Mouse (Mus musculus) adrenal gland, postnatal 0 days (tissue): ENCODE data around the gene Kansl2. TPM values are rescaled to one million over a fixed set of nuclear protein-coding genes. Genes with fewer than 3 reads are reported as not detected.

Experiments
- microRNA-seq: library from miRNA; unstranded; fragments of <30 nt; microRNA quantifications from one replicate; pipeline ENCODE4, GENCODE M21; 2016; ENCODE audit warnings: borderline replicate concordance; ENCODE audit not compliant: insufficient number of aligned reads
- polyA plus RNA-seq: library from polyadenylated mRNA; unstranded; fragments of >200 nt; fragmentation: Nextera tagmentation; extraction: Ambion mirVana; gene quantifications from 2 replicates; pipeline ENCODE4 v1.2.1, GENCODE M21; 2015

The Kansl2 gene
- polyA plus RNA-seq = 69.3 and 93.3 TPM in 2 replicates

GRCm38 (mm10) chr15:98533881-98534627 is at the start of gene Kansl2:
Gene Kansl2 (minus strand): TSS chr15:98534264.

GRCm38 (mm10) chr15:98570873-98571538 is 36.9 kb upstream of the Kansl2 start, which contains the start of the genes Ccnt1 and 4930415O20Rik:
Gene Ccnt1 (minus strand): TSS chr15:98570923.
Gene 4930415O20Rik (plus strand): TSS chr15:98571004.

GRCm38 (mm10) chr15:98492102-98492501 is 42.0 kb downstream of the Kansl2 start, which contains the start of gene Olfr279:
Gene Olfr279 (plus strand): TSS chr15:98492402.

GRCm38 (mm10) chr15:98482701-98483100 is 51.4 kb downstream of the Kansl2 start, which contains the start of gene Lalba:
Gene Lalba (minus strand): TSS chr15:98482721.

GRCm38 (mm10) chr15:98469596-98469995 is 64.5 kb downstream of the Kansl2 start, which contains the start of gene OR5BS1P:
Gene OR5BS1P (plus strand): TSS chr15:98469896.

Small RNA genes within 50 kb of the gene (microRNA-seq; reads per million reads assigned to microRNA genes)
- gene Mir1291 = not detected

Other genes starting within 250 kb of the Kansl2 start
- gene Zfp641, start 238.1 kb downstream of the Kansl2 start, polyA plus RNA-seq = 1.4 and 2.1 TPM in 2 replicates
- not detected in 2 replicates for gene Olfr285, start 216.9 kb downstream of the Kansl2 start, polyA plus RNA-seq
- gene Olfr284, start 193.3 kb downstream of the Kansl2 start, polyA plus RNA-seq = not detected in 2 replicates
- gene Olfr283, start 153.3 kb downstream of the Kansl2 start, polyA plus RNA-seq = not detected in 2 replicates
- gene Olfr282, start 103.0 kb downstream of the Kansl2 start, polyA plus RNA-seq = not detected in 2 replicates
- gene Olfr281, start 81.7 kb downstream of the Kansl2 start, polyA plus RNA-seq = not detected in 2 replicates
- gene OR5BS1P, start 64.4 kb downstream of the Kansl2 start, polyA plus RNA-seq = not detected in 2 replicates
- gene Lalba, start 51.5 kb downstream of the Kansl2 start, polyA plus RNA-seq = not detected in 2 replicates
- gene Olfr279, start 41.9 kb downstream of the Kansl2 start, polyA plus RNA-seq = not detected in 2 replicates
- 30.2 and 40.7 TPM in 2 replicates for gene Ccnt1, start 36.7 kb upstream of the Kansl2 start, polyA plus RNA-seq
- gene 4930415O20Rik, start 36.7 kb upstream of the Kansl2 start, polyA plus RNA-seq = not detected in 2 replicates
- gene Adcy6, start 75.8 kb upstream of the Kansl2 start, polyA plus RNA-seq = 7.4 and 10.2 TPM in 2 replicates
- 21.8 and 40.6 TPM in 2 replicates for gene Cacnb3, start 96.6 kb upstream of the Kansl2 start, polyA plus RNA-seq
- gene Ddx23, start 128.6 kb upstream of the Kansl2 start, polyA plus RNA-seq = 6.7 and 14.4 TPM in 2 replicates
- gene Rnd1, start 143.2 kb upstream of the Kansl2 start, polyA plus RNA-seq = 1.5 and 1.9 TPM in 2 replicates
- gene Ccdc65, start 173.9 kb upstream of the Kansl2 start, polyA plus RNA-seq = 0.60 and 1.0 TPM in 2 replicates
- gene Fkbp11, start 193.9 kb upstream of the Kansl2 start, polyA plus RNA-seq = 29.2 and 29.9 TPM in 2 replicates
- 34.5 and 51.3 TPM in 2 replicates for gene Arf3, start 228.9 kb upstream of the Kansl2 start, polyA plus RNA-seq
- 0.37 and 0.43 TPM in 2 replicates for gene Wnt10b, start 243.9 kb upstream of the Kansl2 start, polyA plus RNA-seq